Mouse (Mus musculus): ENCODE measurements at regions not wholly inside any gene's neighbourhood (a gene's known extent, or its start where the extent isn't known, plus 50 kb on each side); places are given as distances from the start of the nearest gene placed in this dataset.

GRCm38 (mm10) chr2:142560896-142561500, 340.3 kb downstream of the Kif16b start:
- no peak for DNase-seq

GRCm38 (mm10) chr2:142560400-142560799, 340.9 kb downstream of the Kif16b start:
- no peak for DNase-seq

- DNase-seq = no peak
Measured at GRCm38 (mm10) chr2:142559946-142560345, 341.4 kb downstream of the Kif16b start.

GRCm38 (mm10) chr2:142554851-142555250, 346.5 kb downstream of the Kif16b start:
- DNase-seq = peak; percentile 55 to 64

GRCm38 (mm10) chr2:142551690-142552089, 349.6 kb downstream of the Kif16b start:
- DNase-seq = no peak

GRCm38 (mm10) chr2:142548766-142549165, 352.6 kb downstream of the Kif16b start:
- DNase-seq = no peak

GRCm38 (mm10) chr2:142544937-142545336, 356.4 kb downstream of the Kif16b start:
- no peak for DNase-seq

GRCm38 (mm10) chr2:142539980-142540379, 361.4 kb downstream of the Kif16b start:
- DNase-seq = no peak

- no peak for DNase-seq
Measured at GRCm38 (mm10) chr2:142533555-142533954, 367.8 kb downstream of the Kif16b start.

- no peak for DNase-seq
Measured at GRCm38 (mm10) chr2:142522471-142522870, 378.9 kb downstream of the Kif16b start.

GRCm38 (mm10) chr2:142517731-142518130, 383.6 kb downstream of the Kif16b start:
- no peak for DNase-seq

- no peak for DNase-seq
Measured at GRCm38 (mm10) chr2:142505216-142505615, 396.1 kb downstream of the Kif16b start.

Data from cerebellum, postnatal 36 days (tissue).